Mouse (Mus musculus) intestine, embryonic 15.5 days (tissue): ENCODE measurements around the gene Exoc7. TPM values are rescaled to one million over a fixed set of nuclear protein-coding genes. Genes with fewer than 3 reads are reported as not detected.
A peak's percentile ranks its signal among the peaks of the same experiment; 100 is the strongest.

Experiments used
- ATAC-seq: fragments of 200-750 bp; cut with Nextera tagmentation; 2 replicates; pipeline ENCODE4 v1.8.0; 2017; ENCODE audit warnings: moderate TSS enrichment, moderate library complexity
- H3K27ac ChIP-seq: fragments of 300-500 bp; sonication (generic); 2 replicates; pipeline ENCODE4 v1.5.1; 2015; ENCODE audit warnings: mild to moderate bottlenecking, inconsistent platforms
- H3K27me3 ChIP-seq: fragments of 300-500 bp; sonication (generic); replicated peaks from 2 replicates; pipeline ENCODE4 v1.6.1; 2015; ENCODE audit warnings: inconsistent platforms
- H3K36me3 ChIP-seq: fragments of 300-500 bp; sonication (generic); 2 replicates; pipeline ENCODE4 v1.6.1; 2015; ENCODE audit warnings: inconsistent platforms
- H3K4me1 ChIP-seq: fragments of 300-500 bp; sonication (generic); replicated peaks from 2 replicates; pipeline ENCODE4 v1.6.1; 2015; ENCODE audit warnings: inconsistent platforms
- H3K4me2 ChIP-seq: fragments of 300-500 bp; sonication (generic); replicated peaks from 2 replicates; pipeline ENCODE4 v1.6.1; 2015; ENCODE audit warnings: mild to moderate bottlenecking, inconsistent platforms
- H3K4me3 ChIP-seq: fragments of 300-500 bp; sonication (generic); replicated peaks from 2 replicates; pipeline ENCODE4 v1.5.1; 2015; ENCODE audit warnings: inconsistent platforms
- H3K9ac ChIP-seq: fragments of 300-500 bp; sonication (generic); 2 replicates; pipeline ENCODE4 v1.6.1; 2015; ENCODE audit warnings: inconsistent platforms
- H3K9me3 ChIP-seq: fragments of 300-500 bp; sonication (generic); 2 replicates; pipeline ENCODE4 v1.6.1; 2016; ENCODE audit warnings: inconsistent platforms
- WGBS: fragments of 180-500 bp; shearing (Covaris S2); methylation state at CpG from one replicate; pipeline ENCODE4 v1.1.7; 2015; 5-methylcytosine and 5-hydroxymethylcytosine counted together
- polyA plus RNA-seq: library from polyadenylated mRNA; unstranded; fragments of >200 nt; fragmentation: Nextera tagmentation; extraction: Ambion mirVana; gene quantifications from 2 replicates; pipeline ENCODE4 v1.2.1, GENCODE M21; 2015

Exoc7 gene
- 52.1 and 52.5 TPM in 2 replicates for polyA plus RNA-seq

- peak within 1 kb of the TSS; percentile 74 for H3K4me3 ChIP-seq
- H3K36me3 ChIP-seq, result peaks cover 21% of the 10 kb centered on the region
- H3K27ac ChIP-seq, result no peak within 1 kb of the TSS
- peak within 1 kb of the TSS; percentile 77 for H3K9ac ChIP-seq
- peak; percentile 39 for ATAC-seq
- no peaks in the 10 kb centered on the region for H3K27me3 ChIP-seq
- H3K9me3 ChIP-seq, result 0 out of 2 replicates have a peak, but pooled peaks cover 3% of the 10 kb centered on the region
- H3K4me1 ChIP-seq, result peaks cover 3% of the 10 kb centered on the region; the same call in 1 of the 2 replicates
- 85% methylated on average over 10 of the region's 10 CpGs for WGBS
- H3K4me2 ChIP-seq, result peak within 1 kb of the TSS; percentile 81
These were observed at the start of gene Exoc7 for GRCm38 (mm10) chr11:116307019-116307725. TSS of gene Exoc7 (minus strand) at chr11:116307233.

- no peaks in the 10 kb centered on the region for H3K9me3 ChIP-seq
- H3K27ac ChIP-seq, result no peak overlapping the region
- ATAC-seq, result no peak
- no peak overlapping the region for H3K4me3 ChIP-seq
- H3K9ac ChIP-seq, result no peak overlapping the region
- H3K4me2 ChIP-seq, result no peak overlapping the region
- 51% methylated on average over 17 of the region's 17 CpGs for WGBS
- H3K36me3 ChIP-seq, result peaks cover 14% of the 10 kb centered on the region
- H3K27me3 ChIP-seq, result no peaks in the 10 kb centered on the region
- H3K4me1 ChIP-seq, result 0 out of 2 replicates have a peak, but pooled peaks cover under 1% of the 10 kb centered on the region
These were observed 47.5 kb upstream of the Exoc7 start for GRCm38 (mm10) chr11:116354521-116354920.

- Histone ChIP-seq H3K9ac (no peak overlapping the region), H3K9me3 (no peaks in the 10 kb centered on the region), H3K4me1 (no peaks in the 10 kb centered on the region), H3K4me3 (no peak overlapping the region), H3K27ac (no peak overlapping the region), H3K36me3 (peaks cover 14% of the 10 kb centered on the region), H3K27me3 (no peaks in the 10 kb centered on the region), H3K4me2 (no peak overlapping the region)
- ATAC-seq, result no peak
- 73% methylated on average over 8 of the region's 8 CpGs for WGBS
These were observed 46.5 kb upstream of the Exoc7 start for GRCm38 (mm10) chr11:116353535-116353934.

- no peak overlapping the region for H3K9ac ChIP-seq
- H3K27ac ChIP-seq, result no peak overlapping the region
- no peak overlapping the region for H3K4me2 ChIP-seq
- 80% methylated on average over 5 of the region's 5 CpGs for WGBS
- H3K4me3 ChIP-seq, result no peak overlapping the region
- H3K36me3 ChIP-seq, result peaks cover 23% of the 10 kb centered on the region
- no peaks in the 10 kb centered on the region for H3K4me1 ChIP-seq
- no peaks in the 10 kb centered on the region for H3K9me3 ChIP-seq
- no peak for ATAC-seq
- no peaks in the 10 kb centered on the region for H3K27me3 ChIP-seq
These were observed 44.3 kb upstream of the Exoc7 start for GRCm38 (mm10) chr11:116351294-116351693.

GRCm38 (mm10) chr11:116347955-116348354, 40.9 kb upstream of the Exoc7 start:
- no peak overlapping the region for H3K27ac ChIP-seq
- WGBS, result 85% methylated on average over 5 of the region's 5 CpGs
- ATAC-seq, result no peak
- no peaks in the 10 kb centered on the region for H3K27me3 ChIP-seq
- no peak overlapping the region for H3K4me2 ChIP-seq
- no peak overlapping the region for H3K4me3 ChIP-seq
- H3K4me1 ChIP-seq, result no peaks in the 10 kb centered on the region
- no peak overlapping the region for H3K9ac ChIP-seq
- peaks cover 11% of the 10 kb centered on the region; the same call in 1 of the 2 replicates for H3K36me3 ChIP-seq
- H3K9me3 ChIP-seq, result no peaks in the 10 kb centered on the region

GRCm38 (mm10) chr11:116347012-116347411, 40.0 kb upstream of the Exoc7 start:
- H3K4me2 ChIP-seq, result no peak overlapping the region
- H3K27ac ChIP-seq, result no peak overlapping the region

GRCm38 (mm10) chr11:116342069-116342791, 35.2 kb upstream of the Exoc7 start:
- WGBS, result 55% methylated on average over 25 of the region's 25 CpGs
- H3K4me2 ChIP-seq, result no peak overlapping the region
- no peak overlapping the region for H3K9ac ChIP-seq

More at GRCm38 (mm10) chr11:116347012-116347411, 40.0 kb upstream of the Exoc7 start:
- 79% methylated on average over 7 of the region's 7 CpGs for WGBS
- Histone ChIP-seq H3K27me3 (no peaks in the 10 kb centered on the region), H3K9me3 (no peaks in the 10 kb centered on the region), H3K9ac (no peak overlapping the region), H3K4me1 (no peaks in the 10 kb centered on the region), H3K4me3 (no peak overlapping the region), H3K36me3 (peaks cover 9% of the 10 kb centered on the region; the same call in 1 of the 2 replicates)
- ATAC-seq, result no peak

GRCm38 (mm10) chr11:116337531-116337930, 30.5 kb upstream of the Exoc7 start:
- H3K4me3 ChIP-seq, result no peak overlapping the region
- peaks cover 22% of the 10 kb centered on the region for H3K27me3 ChIP-seq
- no peak for ATAC-seq
- WGBS, result 82% methylated on average over 6 of the region's 6 CpGs
- no peaks in the 10 kb centered on the region for H3K36me3 ChIP-seq
- peaks cover 32% of the 10 kb centered on the region for H3K4me1 ChIP-seq
- H3K9me3 ChIP-seq, result no peaks in the 10 kb centered on the region
- no peak overlapping the region for H3K27ac ChIP-seq
- no peak overlapping the region for H3K4me2 ChIP-seq
- no peak overlapping the region for H3K9ac ChIP-seq

More at GRCm38 (mm10) chr11:116342069-116342791, 35.2 kb upstream of the Exoc7 start:
- 0 out of 2 replicates have a peak, but pooled peaks cover 7% of the 10 kb centered on the region for H3K36me3 ChIP-seq
- H3K27ac ChIP-seq, result no peak overlapping the region
- no peaks in the 10 kb centered on the region for H3K27me3 ChIP-seq
- no peak overlapping the region for H3K4me3 ChIP-seq
- ATAC-seq, result no peak
- no peaks in the 10 kb centered on the region for H3K4me1 ChIP-seq
- no peaks in the 10 kb centered on the region for H3K9me3 ChIP-seq

GRCm38 (mm10) chr11:116337000-116337399, 30.0 kb upstream of the Exoc7 start:
- no peaks in the 10 kb centered on the region for H3K9me3 ChIP-seq
- no peak for ATAC-seq
- peaks cover 37% of the 10 kb centered on the region for H3K4me1 ChIP-seq
- H3K27me3 ChIP-seq, result peaks cover 22% of the 10 kb centered on the region
- H3K27ac ChIP-seq, result no peak overlapping the region
- no peak overlapping the region for H3K4me3 ChIP-seq
- 0 out of 2 replicates have a peak overlapping the region, but pooled peaks have one; percentile 53 for H3K9ac ChIP-seq
- WGBS, result 44% methylated on average over 12 of the region's 12 CpGs
- no peaks in the 10 kb centered on the region for H3K36me3 ChIP-seq
- no peak overlapping the region for H3K4me2 ChIP-seq

- no peak overlapping the region for H3K27ac ChIP-seq
- no peak overlapping the region for H3K4me3 ChIP-seq
- no peak for ATAC-seq
- 78% methylated on average over 4 of the region's 4 CpGs for WGBS
- H3K36me3 ChIP-seq, result no peaks in the 10 kb centered on the region
- H3K9ac ChIP-seq, result peak overlapping the region; percentile 53; the same call in 1 of the 2 replicates
- peaks cover 22% of the 10 kb centered on the region for H3K27me3 ChIP-seq
- H3K4me2 ChIP-seq, result no peak overlapping the region
- peaks cover 44% of the 10 kb centered on the region for H3K4me1 ChIP-seq
- no peaks in the 10 kb centered on the region for H3K9me3 ChIP-seq
These were observed 29.4 kb upstream of the Exoc7 start for GRCm38 (mm10) chr11:116336393-116336792.

- H3K4me1 ChIP-seq, result peaks cover 49% of the 10 kb centered on the region
- peak within 1 kb of the TSS; percentile 53 for H3K9ac ChIP-seq
- H3K36me3 ChIP-seq, result no peaks in the 10 kb centered on the region
- H3K27me3 ChIP-seq, result peaks cover 22% of the 10 kb centered on the region
- H3K4me2 ChIP-seq, result peak within 1 kb of the TSS; percentile 96
- ATAC-seq, result peak; percentile 93
- H3K9me3 ChIP-seq, result no peaks in the 10 kb centered on the region
- peak within 1 kb of the TSS; percentile 60 for H3K4me3 ChIP-seq
- H3K27ac ChIP-seq, result 0 out of 2 replicates have a peak within 1 kb of the TSS, but pooled peaks have one; percentile 7
- WGBS, result under 1% methylated on average over 61 of the region's 61 CpGs
These were observed 28.4 kb upstream of the Exoc7 start, which contains the start of gene Foxj1 for GRCm38 (mm10) chr11:116335244-116336036. TSS of gene Foxj1 (minus strand) at chr11:116335399.
